Mouse (Mus musculus) adrenal gland, adult (tissue): ENCODE data around the gene Ifi213.
"Not testable (repeated sequence)": the region's sequence is repeated elsewhere in the genome, so short reads cannot be mapped to it uniquely, and the experiment has no call there.

Experiments
- DNase-seq, 2 experiments: peaks; one replicate each; pipeline ENCODE4 v3.0.0; 2022 to 2023; ENCODE audit warnings: low spot score in 1 of 2; ENCODE audit not compliant: inconsistent age in 2 of 2

The Ifi213 gene

GRCm38 (mm10) chr1:173598838-173599494, at the start of gene Ifi213:
Gene Ifi213, minus strand, starts transcription at chr1:173599274.
- peak in 1 of 2 experiments; percentile 21 for DNase-seq

- no peak for DNase-seq
Observed at GRCm38 (mm10) chr1:173645393-173645792, 46.3 kb upstream of the Ifi213 start.

DNA sequence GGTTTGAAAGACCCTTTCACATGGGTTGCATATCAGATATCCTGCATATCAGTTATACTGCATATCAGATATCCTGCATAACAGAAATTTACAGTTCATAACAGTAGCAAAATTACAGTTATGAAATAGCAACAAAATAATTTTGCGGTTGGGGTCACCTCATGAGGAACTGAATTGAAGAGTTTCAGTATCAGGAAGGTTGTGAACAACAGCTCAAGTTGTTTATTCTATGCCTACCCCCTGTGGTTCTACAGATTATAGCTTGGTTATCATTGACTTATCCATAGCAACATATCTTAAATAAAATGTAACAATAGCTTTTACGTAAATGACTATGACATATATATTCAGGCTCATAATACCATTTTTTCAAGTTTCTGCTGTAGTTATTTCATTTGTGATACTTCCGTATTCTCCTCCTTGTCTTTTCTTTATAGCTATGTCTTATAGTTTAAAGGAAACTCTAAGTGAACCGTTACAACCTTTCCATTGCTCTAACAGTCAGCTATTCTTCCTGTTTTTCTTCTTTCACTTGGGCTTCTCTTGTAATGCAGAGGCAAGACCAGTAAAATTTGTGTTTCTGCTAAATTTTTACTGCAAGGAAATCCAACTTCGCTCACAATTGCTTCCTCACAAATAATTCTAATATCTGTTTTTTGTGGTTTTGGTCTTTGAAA, 35.0 kb upstream of the Ifi213 start:
- DNase-seq, result no peak

DNA sequence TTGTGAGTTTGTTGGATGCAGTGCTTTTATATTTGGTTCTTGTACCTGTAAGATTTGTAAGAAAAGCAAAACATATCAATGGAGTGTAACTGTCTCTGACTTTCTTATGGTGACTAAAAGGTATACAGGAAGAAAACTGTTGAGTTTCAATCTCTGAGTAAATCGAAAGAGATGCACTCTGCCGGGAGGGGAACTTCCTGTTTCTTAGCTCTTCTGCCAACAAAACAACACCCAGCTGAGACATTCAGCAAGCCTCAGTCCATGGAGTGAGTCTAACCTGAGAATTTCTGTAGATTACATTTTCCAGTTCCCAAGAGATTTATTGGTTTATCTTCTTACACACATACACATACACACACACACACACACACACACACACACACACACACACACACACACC, 31.5 kb upstream of the Ifi213 start, which contains the start of gene Ifi209:
Gene Ifi209 (plus strand): TSS at position 296 of the 400 bp plus-strand sequence.
- DNase-seq, result peak in 1 of 2 experiments; percentile 27

- no peak for DNase-seq
Observed at GRCm38 (mm10) chr1:173626686-173627085, 27.6 kb upstream of the Ifi213 start.

DNA sequence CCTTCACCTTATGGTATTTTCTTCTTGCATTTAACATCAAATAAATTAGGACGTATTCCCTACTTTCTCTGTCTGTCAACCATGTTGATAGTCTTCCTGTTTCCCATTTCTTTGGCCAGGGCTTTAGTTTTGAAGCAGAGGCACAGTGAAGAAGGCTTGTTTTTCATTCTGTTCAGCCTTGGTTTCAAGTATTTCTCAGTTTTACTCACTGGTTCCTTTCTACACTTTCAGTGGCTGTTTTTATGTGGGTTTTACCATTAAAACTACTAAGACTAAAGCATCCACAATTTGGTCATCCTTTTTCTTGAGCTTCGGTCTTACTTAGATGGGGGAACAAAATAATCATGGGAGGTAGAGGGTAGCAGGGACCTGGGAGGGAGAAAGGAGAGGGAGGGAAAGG, 25.0 kb upstream of the Ifi213 start:
- DNase-seq, result no peak

DNA sequence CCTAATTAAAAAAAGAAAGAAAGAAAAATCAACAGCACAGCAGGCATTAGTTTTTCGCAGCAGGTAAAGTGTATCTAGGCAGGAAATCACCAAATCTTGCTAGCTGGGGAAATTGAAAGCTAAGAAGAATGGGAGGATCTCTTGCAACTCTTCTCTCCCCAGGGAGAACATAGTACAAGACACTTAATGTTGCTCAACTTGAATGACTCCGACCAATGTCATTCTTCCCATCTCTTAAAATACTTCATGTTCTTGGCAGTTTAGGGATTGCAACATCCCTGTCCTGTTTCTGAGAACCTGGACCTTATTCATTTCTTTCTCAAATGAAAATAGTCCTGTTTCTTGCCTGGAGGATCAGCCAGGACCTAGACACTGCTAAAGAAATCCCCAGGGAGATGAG, 23.1 kb upstream of the Ifi213 start:
- DNase-seq, result not testable (repeated sequence)

- not testable (repeated sequence) for DNase-seq
Observed at GRCm38 (mm10) chr1:173610291-173610690, 11.2 kb upstream of the Ifi213 start.

GRCm38 (mm10) chr1:173589698-173590097, 9.4 kb downstream of the Ifi213 start:
- DNase-seq, result not testable (repeated sequence)

- no peak for DNase-seq
Observed at GRCm38 (mm10) chr1:173579921-173580585, 19.0 kb downstream of the Ifi213 start.

DNA sequence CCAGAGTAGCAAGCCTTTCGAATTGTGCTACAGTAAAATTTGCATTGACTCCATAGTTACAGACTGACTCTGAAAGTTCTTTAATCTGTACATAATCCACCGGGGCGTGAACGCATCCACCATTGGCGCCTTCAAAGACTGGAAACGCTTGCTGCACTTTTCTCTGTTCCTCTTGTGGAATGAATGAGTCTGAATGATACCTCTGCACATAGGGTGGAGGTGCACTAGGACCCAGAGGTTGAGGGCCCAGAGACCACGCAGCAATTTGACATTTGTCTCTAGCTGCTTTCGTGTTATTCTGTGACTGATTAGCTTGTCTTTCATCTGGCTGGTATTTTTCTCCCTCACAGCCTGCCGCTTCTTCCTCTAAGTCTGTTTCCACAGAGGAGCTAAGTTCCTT, 20.0 kb downstream of the Ifi213 start:
- DNase-seq, result no peak

GRCm38 (mm10) chr1:173550491-173551050, 48.5 kb downstream of the Ifi213 start:
- DNase-seq, result not testable (repeated sequence)

DNA sequence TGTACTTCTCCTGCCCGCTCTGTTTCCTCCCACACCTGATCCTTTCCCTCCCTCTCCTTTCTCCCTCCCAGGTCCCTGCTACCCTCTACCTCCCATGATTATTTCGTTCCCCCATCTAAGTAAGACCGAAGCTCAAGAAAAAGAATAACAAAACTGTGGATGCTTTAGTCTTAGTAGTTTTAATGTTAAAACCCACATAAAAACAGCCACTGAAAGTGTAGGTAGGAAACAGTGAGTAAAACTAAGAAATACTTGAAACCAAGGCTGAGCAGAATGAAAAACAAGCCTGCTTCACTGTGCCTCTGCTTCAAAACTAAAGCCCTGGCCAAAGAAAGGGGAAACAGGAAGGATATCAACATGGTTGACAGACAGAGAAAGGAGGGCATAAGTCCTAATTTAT, 50.3 kb downstream of the Ifi213 start:
- not testable (repeated sequence) for DNase-seq

GRCm38 (mm10) chr1:173535791-173536190, 63.3 kb downstream of the Ifi213 start, which contains the start of gene Ifi214:
Gene Ifi214, minus strand, starts transcription at chr1:173535957.
- not testable (repeated sequence) for DNase-seq

GRCm38 (mm10) chr1:173521452-173521851, 77.6 kb downstream of the Ifi213 start:
- DNase-seq, result no peak
